Mouse (Mus musculus): ENCODE measurements around the gene Btrc. TPM values are rescaled to one million over a fixed set of nuclear protein-coding genes. Genes with fewer than 3 reads are reported as not detected.

Btrc gene
- polyA plus RNA-seq, 1 experiment = 16.7 TPM

- Histone ChIP-seq H3K27ac (ENCODE audit: insufficient read depth, low read depth, low read length) (no peak overlapping the region), H3K4me3 (ENCODE audit: insufficient read depth, low read length) (no peak overlapping the region), H3K4me1 (ENCODE audit: control insufficient read depth, insufficient read depth, low read length) (peaks cover 11% of the 10 kb centered on the region)
- TF ChIP-seq CTCF (IDR thresholded peaks at IDR 0.05; ENCODE audit: low read depth, low read length) (no peak), POLR2A (IDR thresholded peaks at IDR 0.05; ENCODE audit: borderline replicate concordance, low read depth, low read length) (no peak)
Measured at GRCm38 (mm10) chr19:45460749-45461736, 97.5 kb downstream of the Btrc start.

GRCm38 (mm10) chr19:45469760-45470159 lies 106.2 kb downstream of the Btrc start:
- Histone ChIP-seq H3K4me3 (ENCODE audit: insufficient read depth, low read length) (no peak overlapping the region), H3K4me1 (ENCODE audit: control insufficient read depth, insufficient read depth, low read length) (peaks cover 15% of the 10 kb centered on the region), H3K27ac (ENCODE audit: insufficient read depth, low read depth, low read length) (no peak overlapping the region)
- no peak for TF ChIP-seq CTCF (IDR thresholded peaks at IDR 0.05; ENCODE audit: low read depth, low read length)
- no peak for TF ChIP-seq POLR2A (IDR thresholded peaks at IDR 0.05; ENCODE audit: borderline replicate concordance, low read depth, low read length)

GRCm38 (mm10) chr19:45472691-45473520 lies 109.4 kb downstream of the Btrc start:
- no peak overlapping the region for H3K4me3 ChIP-seq (ENCODE audit: insufficient read depth, low read length)
- TF ChIP-seq CTCF (IDR thresholded peaks at IDR 0.05; ENCODE audit: low read depth, low read length) = no peak
- no peak for TF ChIP-seq POLR2A (IDR thresholded peaks at IDR 0.05; ENCODE audit: borderline replicate concordance, low read depth, low read length)
- peak overlapping the region; percentile 17; the same call in 1 of the 2 replicates for H3K27ac ChIP-seq (ENCODE audit: insufficient read depth, low read depth, low read length)
- peaks cover 17% of the 10 kb centered on the region for H3K4me1 ChIP-seq (ENCODE audit: control insufficient read depth, insufficient read depth, low read length)

- H3K27ac ChIP-seq (ENCODE audit: insufficient read depth, low read depth, low read length) = no peak overlapping the region
- H3K4me3 ChIP-seq (ENCODE audit: insufficient read depth, low read length) = no peak overlapping the region
- TF ChIP-seq CTCF (IDR thresholded peaks at IDR 0.05; ENCODE audit: low read depth, low read length) (no peak), POLR2A (IDR thresholded peaks at IDR 0.05; ENCODE audit: borderline replicate concordance, low read depth, low read length) (no peak)
- peaks cover 17% of the 10 kb centered on the region for H3K4me1 ChIP-seq (ENCODE audit: control insufficient read depth, insufficient read depth, low read length)
Measured at GRCm38 (mm10) chr19:45474686-45475085, 111.2 kb downstream of the Btrc start.

- Histone ChIP-seq H3K27ac (ENCODE audit: insufficient read depth, low read depth, low read length) (no peak overlapping the region), H3K4me3 (ENCODE audit: insufficient read depth, low read length) (no peak overlapping the region), H3K4me1 (ENCODE audit: control insufficient read depth, insufficient read depth, low read length) (peaks cover 17% of the 10 kb centered on the region)
- no peak for TF ChIP-seq POLR2A (IDR thresholded peaks at IDR 0.05; ENCODE audit: borderline replicate concordance, low read depth, low read length)
- no peak for TF ChIP-seq CTCF (IDR thresholded peaks at IDR 0.05; ENCODE audit: low read depth, low read length)
Measured at GRCm38 (mm10) chr19:45475928-45476553, 112.5 kb downstream of the Btrc start.

- TF ChIP-seq CTCF (IDR thresholded peaks at IDR 0.05; ENCODE audit: low read depth, low read length) (no peak), POLR2A (IDR thresholded peaks at IDR 0.05; ENCODE audit: borderline replicate concordance, low read depth, low read length) (no peak)
- H3K27ac ChIP-seq (ENCODE audit: insufficient read depth, low read depth, low read length) = no peak overlapping the region
- no peak overlapping the region for H3K4me3 ChIP-seq (ENCODE audit: insufficient read depth, low read length)
- peaks cover 4% of the 10 kb centered on the region; the same call in 1 of the 2 replicates for H3K4me1 ChIP-seq (ENCODE audit: control insufficient read depth, insufficient read depth, low read length)
Measured at GRCm38 (mm10) chr19:45479548-45479947, 116.0 kb downstream of the Btrc start.

GRCm38 (mm10) chr19:45480490-45480889 lies 117.0 kb downstream of the Btrc start:
- Histone ChIP-seq H3K4me1 (ENCODE audit: control insufficient read depth, insufficient read depth, low read length) (no peaks in the 10 kb centered on the region; the same call in 1 of the 2 replicates), H3K4me3 (ENCODE audit: insufficient read depth, low read length) (no peak overlapping the region), H3K27ac (ENCODE audit: insufficient read depth, low read depth, low read length) (no peak overlapping the region)
- TF ChIP-seq CTCF (IDR thresholded peaks at IDR 0.05; ENCODE audit: low read depth, low read length) (no peak), POLR2A (IDR thresholded peaks at IDR 0.05; ENCODE audit: borderline replicate concordance, low read depth, low read length) (no peak)

- Histone ChIP-seq H3K4me3 (ENCODE audit: insufficient read depth, low read length) (no peak overlapping the region), H3K4me1 (ENCODE audit: control insufficient read depth, insufficient read depth, low read length) (no peaks in the 10 kb centered on the region), H3K27ac (ENCODE audit: insufficient read depth, low read depth, low read length) (no peak overlapping the region)
- no peak for TF ChIP-seq CTCF (IDR thresholded peaks at IDR 0.05; ENCODE audit: low read depth, low read length)
Measured at GRCm38 (mm10) chr19:45480951-45481350, 117.4 kb downstream of the Btrc start.

GRCm38 (mm10) chr19:45483470-45483869 lies 119.9 kb downstream of the Btrc start:
- Histone ChIP-seq H3K4me1 (ENCODE audit: control insufficient read depth, insufficient read depth, low read length) (no peaks in the 10 kb centered on the region), H3K4me3 (ENCODE audit: insufficient read depth, low read length) (no peak overlapping the region), H3K27ac (ENCODE audit: insufficient read depth, low read depth, low read length) (no peak overlapping the region)
- TF ChIP-seq CTCF (IDR thresholded peaks at IDR 0.05; ENCODE audit: low read depth, low read length) = no peak
- no peak for TF ChIP-seq POLR2A (IDR thresholded peaks at IDR 0.05; ENCODE audit: borderline replicate concordance, low read depth, low read length)
